Mouse (Mus musculus) intestine, postnatal 0 days (tissue): Measurements from ENCODE around the gene Srpk2. TPM values are rescaled to one million over a fixed set of nuclear protein-coding genes. Genes with fewer than 3 reads are reported as not detected.
A peak's percentile ranks its signal among the peaks of the same experiment; 100 is the strongest.

ENCODE experiments used
- ATAC-seq: fragments of 200-750 bp; cut with Nextera tagmentation; 2 replicates; pipeline ENCODE4 v1.8.0; 2017; ENCODE audit warnings: mild to moderate bottlenecking, moderate TSS enrichment, moderate library complexity
- H3K27ac ChIP-seq: fragments of 300-500 bp; sonication (generic); 2 replicates; pipeline ENCODE4 v1.5.1; 2014; ENCODE audit warnings: mild to moderate bottlenecking, low read depth, low read length, moderate library complexity
- H3K27me3 ChIP-seq: fragments of 300-500 bp; sonication (generic); replicated peaks from 2 replicates; pipeline ENCODE4 v1.6.1; 2014; ENCODE audit warnings: low read length, mixed read lengths; ENCODE audit not compliant: control insufficient read depth, insufficient read depth
- H3K36me3 ChIP-seq: fragments of 300-500 bp; sonication (generic); 2 replicates; pipeline ENCODE4 v1.6.1; 2014; ENCODE audit warnings: mild to moderate bottlenecking, moderate library complexity; ENCODE audit not compliant: control insufficient read depth, insufficient read depth
- H3K4me1 ChIP-seq: fragments of 300-500 bp; sonication (generic); replicated peaks from 2 replicates; pipeline ENCODE4 v1.6.1; 2014; ENCODE audit warnings: antibody characterized with exemption, low read length, mixed read lengths; ENCODE audit not compliant: control insufficient read depth, insufficient read depth
- H3K4me2 ChIP-seq: fragments of 300-500 bp; sonication (generic); replicated peaks from 2 replicates; pipeline ENCODE4 v1.6.1; 2014; ENCODE audit warnings: low read depth, mild to moderate bottlenecking, moderate library complexity
- H3K4me3 ChIP-seq: fragments of 300-500 bp; sonication (generic); 2 replicates; pipeline ENCODE4 v1.5.1; 2014; ENCODE audit warnings: low read depth, low read length
- H3K9ac ChIP-seq: fragments of 300-500 bp; sonication (generic); 2 replicates; pipeline ENCODE4 v1.6.1; 2014; ENCODE audit warnings: mild to moderate bottlenecking, low read depth, low read length
- H3K9me3 ChIP-seq: fragments of 300-500 bp; sonication (generic); 2 replicates; pipeline ENCODE4 v1.6.1; 2016; ENCODE audit warnings: mixed run types; ENCODE audit not compliant: control insufficient read depth
- CTCF ChIP-seq: sonication (generic); IDR thresholded peaks from 2 replicates; pipeline ENCODE4 v1.5.1; 2016; ENCODE audit warnings: low read depth, mild to moderate bottlenecking, control low read depth, antibody characterized with exemption, moderate library complexity
- WGBS: fragments of 180-500 bp; shearing (Covaris S2); extraction: QIAGEN DNeasy Blood & Tissue Kit; methylation state at CpG from one replicate; pipeline ENCODE4 v1.1.7; 2014; 5-methylcytosine and 5-hydroxymethylcytosine counted together
- polyA plus RNA-seq: library from polyadenylated mRNA; unstranded; fragments of >200 nt; fragmentation: Nextera tagmentation; extraction: Ambion mirVana; gene quantifications from 2 replicates; pipeline ENCODE4 v1.2.1, GENCODE M21; 2015

Gene Srpk2
- polyA plus RNA-seq, 1 experiment from 2014 or later = 21.3 TPM

DNA sequence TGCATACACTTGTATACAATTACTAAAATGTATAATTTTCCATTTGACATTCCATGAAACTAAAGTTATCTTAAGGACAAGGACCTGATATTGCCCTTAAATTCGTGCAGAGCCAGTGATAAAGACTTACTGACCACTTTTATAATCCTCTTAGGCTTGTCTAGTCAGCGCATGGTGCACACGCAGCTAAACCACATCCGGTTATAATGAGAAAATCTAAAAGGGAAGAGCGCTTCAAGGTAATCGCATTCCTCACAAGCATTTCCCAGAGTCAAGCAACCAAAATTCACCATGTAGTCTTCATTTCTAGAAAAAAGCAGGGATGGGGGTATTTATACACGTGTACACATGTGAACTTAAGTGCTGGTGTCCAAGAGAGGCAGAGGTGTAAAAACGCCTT lies 63.8 kb downstream of the Srpk2 start:
- 83% methylated on average over 8 of the region's 8 CpGs for WGBS
- Histone ChIP-seq H3K4me3 (no peak overlapping the region), H3K9me3 (no peaks in the 10 kb centered on the region), H3K4me2 (no peak overlapping the region), H3K36me3 (no peaks in the 10 kb centered on the region), H3K27ac (no peak overlapping the region), H3K4me1 (no peaks in the 10 kb centered on the region), H3K9ac (no peak overlapping the region), H3K27me3 (no peaks in the 10 kb centered on the region)
- ATAC-seq = no peak
- no peak for TF ChIP-seq CTCF

DNA sequence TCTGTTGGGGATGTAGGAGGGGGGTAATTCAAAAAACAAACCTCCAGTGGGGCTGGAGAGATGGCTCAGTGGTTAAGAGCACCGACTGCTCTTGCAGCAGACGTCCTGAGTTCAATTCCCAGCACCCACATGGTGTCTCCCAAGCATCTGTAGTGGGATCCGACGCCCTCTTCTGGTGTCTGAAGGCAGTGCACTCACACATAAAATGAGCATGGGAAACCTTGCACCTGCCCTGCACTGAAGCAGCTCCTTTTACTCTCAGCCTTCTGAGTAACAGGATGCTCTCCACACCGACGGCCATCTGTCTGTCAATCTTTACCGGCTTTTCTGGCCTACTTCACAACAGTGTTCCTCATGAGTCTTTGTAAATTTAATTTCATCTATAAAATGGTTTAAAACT lies 65.8 kb downstream of the Srpk2 start:
- no peak for ATAC-seq

DNA sequence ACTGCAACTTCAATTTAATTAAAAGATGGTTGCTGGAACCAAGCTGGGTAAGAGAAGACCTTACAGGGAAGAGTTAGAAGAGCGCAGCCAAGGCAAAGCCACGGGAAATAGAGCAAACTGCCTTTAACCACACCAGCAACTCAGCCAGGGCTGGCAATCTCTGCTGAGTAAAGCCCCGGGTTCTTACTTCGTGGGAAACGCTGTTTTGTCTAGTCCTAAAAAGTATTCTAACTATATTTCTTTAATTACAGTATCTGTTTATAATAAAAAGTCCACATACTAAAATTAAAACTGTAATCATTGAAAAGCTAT lies 67.4 kb downstream of the Srpk2 start:
- Histone ChIP-seq H3K9me3 (no peaks in the 10 kb centered on the region), H3K9ac (peak overlapping the region; percentile 57), H3K4me2 (peak overlapping the region; percentile 72), H3K27ac (peak overlapping the region; percentile 79), H3K4me3 (peak overlapping the region; percentile 61), H3K4me1 (no peaks in the 10 kb centered on the region), H3K36me3 (no peaks in the 10 kb centered on the region), H3K27me3 (no peaks in the 10 kb centered on the region)
- ATAC-seq = peak; percentile 27; the same call in 1 of the 2 replicates
- TF ChIP-seq CTCF = no peak
- 10% methylated on average over 5 of the region's 5 CpGs for WGBS

More for the DNA sequence above, 65.8 kb downstream of the Srpk2 start:
- H3K36me3 ChIP-seq = no peaks in the 10 kb centered on the region
- WGBS = 92% methylated on average over 7 of the region's 7 CpGs
- H3K4me3 ChIP-seq = no peak overlapping the region
- H3K4me1 ChIP-seq = no peaks in the 10 kb centered on the region
- no peak overlapping the region for H3K4me2 ChIP-seq
- no peak overlapping the region for H3K27ac ChIP-seq
- H3K27me3 ChIP-seq = no peaks in the 10 kb centered on the region
- no peak overlapping the region for H3K9ac ChIP-seq
- H3K9me3 ChIP-seq = no peaks in the 10 kb centered on the region
- peak; percentile 15; the same call in 1 of the 2 replicates for TF ChIP-seq CTCF

DNA sequence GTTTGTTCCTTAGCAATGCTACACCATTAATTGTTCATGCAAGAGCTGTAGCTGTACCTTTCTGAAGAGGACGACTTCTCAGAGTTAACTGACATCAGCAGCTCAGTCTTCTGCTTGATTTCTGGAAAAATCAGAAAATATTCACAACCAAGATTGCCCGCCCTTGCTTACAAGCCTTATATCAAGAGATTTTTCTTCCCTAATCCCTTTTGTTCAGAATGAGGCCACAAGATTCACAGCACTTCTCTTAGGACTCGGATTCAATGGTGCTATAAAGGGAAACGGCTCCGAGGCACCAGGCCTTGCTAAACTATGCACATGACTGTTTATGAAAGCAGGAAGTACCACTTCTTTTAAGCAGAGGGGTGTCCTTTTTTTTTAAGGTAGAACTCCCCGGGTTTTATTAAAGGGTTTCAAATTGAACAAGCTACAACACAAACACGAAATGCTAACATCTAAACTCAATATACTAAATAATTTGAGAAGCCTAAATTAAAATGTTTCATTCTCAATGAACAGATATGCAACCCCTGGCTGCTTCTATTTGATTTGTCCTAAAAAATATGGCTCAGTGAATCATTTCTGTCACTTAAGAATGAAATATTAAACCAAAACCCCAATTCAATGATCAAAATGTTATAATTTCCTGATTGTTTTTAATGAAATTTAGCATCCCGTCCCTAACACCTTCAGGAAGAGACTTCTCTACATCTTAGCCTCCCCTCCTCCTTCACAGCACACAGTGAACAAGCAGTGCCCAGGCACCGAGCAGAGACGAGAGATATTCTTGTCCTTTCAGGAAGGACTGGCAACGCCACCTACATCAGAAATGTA lies 67.9 kb downstream of the Srpk2 start:
- no peaks in the 10 kb centered on the region for H3K36me3 ChIP-seq
- peak overlapping the region; percentile 79 for H3K27ac ChIP-seq
- no peaks in the 10 kb centered on the region for H3K9me3 ChIP-seq
- peak overlapping the region; percentile 61 for H3K4me3 ChIP-seq
- peak; percentile 23; the same call in 1 of the 2 replicates for TF ChIP-seq CTCF
- no peaks in the 10 kb centered on the region for H3K4me1 ChIP-seq
- H3K4me2 ChIP-seq = peak overlapping the region; percentile 72
- peak overlapping the region; percentile 57 for H3K9ac ChIP-seq
- WGBS = 2% methylated on average over 11 of the region's 11 CpGs
- H3K27me3 ChIP-seq = no peaks in the 10 kb centered on the region
- ATAC-seq = peak; percentile 84

DNA sequence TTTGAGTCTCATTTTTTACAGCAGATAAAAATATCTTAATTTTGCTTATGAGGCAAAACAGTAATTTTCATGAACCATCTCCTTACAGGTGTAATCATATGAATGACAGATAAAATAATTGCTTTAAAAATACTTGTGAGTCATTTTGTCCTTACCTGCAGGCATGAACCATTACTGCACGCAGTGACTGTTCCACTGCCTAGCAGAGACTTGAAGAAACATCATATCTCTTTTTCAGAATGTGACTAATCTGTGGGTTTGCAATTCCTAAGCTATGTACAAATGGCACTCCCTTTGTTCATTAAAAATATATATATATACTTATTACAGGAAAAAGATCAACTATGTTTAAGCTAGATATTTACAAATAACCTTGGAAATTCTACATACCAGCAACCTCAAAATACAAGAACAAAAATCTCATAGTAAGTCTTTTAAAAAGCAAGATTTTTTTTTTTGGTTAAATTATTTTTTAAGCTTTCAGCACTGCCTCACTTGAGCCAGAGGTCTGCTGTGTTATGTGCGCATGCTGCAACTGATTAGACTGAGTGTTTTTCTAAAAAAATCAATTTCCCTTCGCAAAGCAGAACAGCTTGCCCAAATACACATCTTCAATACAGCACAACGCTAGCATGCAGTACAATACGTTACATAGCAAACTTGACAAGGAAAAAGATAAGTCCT lies 68.7 kb downstream of the Srpk2 start:
- no peaks in the 10 kb centered on the region for H3K9me3 ChIP-seq
- peak overlapping the region; percentile 61 for H3K4me3 ChIP-seq
- no peak for TF ChIP-seq CTCF
- ATAC-seq = 0 out of 2 replicates have a peak, but pooled peaks have one; percentile 32
- H3K9ac ChIP-seq = no peak overlapping the region
- no peaks in the 10 kb centered on the region for H3K4me1 ChIP-seq
- H3K4me2 ChIP-seq = peak overlapping the region; percentile 72
- H3K27ac ChIP-seq = peak overlapping the region; percentile 55; the same call in 1 of the 2 replicates
- H3K36me3 ChIP-seq = no peaks in the 10 kb centered on the region
- WGBS = 7% methylated on average over 5 of the region's 5 CpGs
- H3K27me3 ChIP-seq = no peaks in the 10 kb centered on the region

DNA sequence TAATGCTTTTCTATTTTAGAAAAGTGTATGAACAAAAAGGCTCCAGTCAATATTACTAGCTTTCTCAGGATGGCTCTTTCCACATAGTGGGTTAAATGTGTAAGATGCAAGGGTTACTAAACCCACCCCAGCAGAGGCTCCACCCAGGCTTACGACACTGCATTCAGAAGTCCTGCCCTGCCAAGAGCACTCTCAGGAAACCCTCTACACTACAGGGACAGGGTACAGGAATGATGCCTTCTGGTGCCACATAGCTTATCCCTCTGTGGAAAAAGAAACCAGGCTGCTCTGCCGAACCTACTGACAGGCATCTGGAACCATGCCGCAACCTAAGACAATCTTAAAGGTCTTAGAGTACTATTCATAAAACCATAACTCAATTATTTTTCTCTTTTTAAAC lies 71.6 kb downstream of the Srpk2 start:
- no peak overlapping the region for H3K4me3 ChIP-seq
- no peak overlapping the region for H3K4me2 ChIP-seq
- H3K27ac ChIP-seq = no peak overlapping the region
- no peak overlapping the region for H3K9ac ChIP-seq
- no peak for ATAC-seq
- WGBS = 73% methylated on average over 3 of the region's 3 CpGs
- TF ChIP-seq CTCF = no peak
- H3K27me3 ChIP-seq = no peaks in the 10 kb centered on the region
- H3K4me1 ChIP-seq = no peaks in the 10 kb centered on the region
- H3K36me3 ChIP-seq = no peaks in the 10 kb centered on the region
- no peaks in the 10 kb centered on the region for H3K9me3 ChIP-seq
